Mouse (Mus musculus) ovary, postnatal 10 days (tissue): ENCODE data around the gene Uvrag.

ENCODE experiments used
- DNase-seq: peaks from one replicate; pipeline ENCODE4 v3.0.0; 2022; ENCODE audit warnings: low spot score

Uvrag gene

DNA sequence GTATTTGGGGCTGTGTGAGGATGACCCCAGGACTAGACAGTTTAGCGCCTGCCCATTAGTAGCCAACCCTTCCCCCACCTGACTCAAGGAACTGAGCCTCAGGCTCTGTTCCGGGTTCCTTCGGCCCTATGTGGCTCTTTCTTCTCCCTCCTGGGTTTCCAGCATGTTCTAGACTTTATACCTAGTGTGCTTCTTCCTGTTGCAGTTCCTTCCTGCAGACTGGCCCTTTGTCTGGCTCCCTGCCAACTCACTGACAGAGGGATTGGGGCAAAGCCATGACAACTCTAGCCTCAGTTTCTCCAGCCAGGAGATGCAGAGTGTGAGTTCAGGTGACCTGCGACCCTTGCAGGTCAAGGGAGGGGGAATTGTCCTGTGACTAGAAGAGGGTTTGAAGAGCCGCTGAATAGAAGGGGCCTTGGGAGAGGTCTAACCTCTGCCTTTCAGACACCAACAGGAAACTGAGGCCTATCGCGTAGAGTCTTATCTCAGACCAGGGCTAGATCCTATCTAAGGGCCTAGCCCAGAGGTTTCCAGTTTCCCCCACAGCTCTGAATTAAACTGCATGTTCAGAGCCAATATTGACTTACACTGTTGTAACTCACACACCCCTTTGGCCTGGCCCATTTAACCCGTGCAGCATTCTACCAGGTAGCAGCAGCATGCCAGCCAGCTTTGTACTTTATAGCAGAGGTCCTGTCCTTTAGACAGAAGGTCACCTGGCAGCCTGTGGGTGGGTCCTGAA, 291.9 kb downstream of the Uvrag start:
- DNase-seq, result no peak

DNA sequence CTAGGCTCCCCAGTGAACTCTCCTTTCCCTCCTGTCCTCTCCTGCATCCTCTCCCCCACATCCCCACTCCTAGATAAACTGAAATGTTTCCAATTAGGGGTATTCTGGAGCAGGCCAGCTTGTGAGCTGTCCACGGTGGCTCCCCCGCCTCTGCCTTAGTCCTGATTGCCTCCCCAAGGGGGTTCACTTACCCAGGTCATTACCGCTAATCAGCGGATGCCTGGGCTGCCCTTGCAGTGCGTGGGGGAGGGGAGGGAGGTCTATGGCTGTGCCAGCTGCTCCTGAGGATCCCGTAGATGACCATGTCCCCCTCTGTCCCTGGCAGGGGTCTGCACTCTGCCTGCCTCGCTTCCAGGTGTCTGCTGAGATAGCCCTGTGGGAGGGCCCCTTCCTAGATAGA, 297.3 kb downstream of the Uvrag start:
- no peak for DNase-seq

DNA sequence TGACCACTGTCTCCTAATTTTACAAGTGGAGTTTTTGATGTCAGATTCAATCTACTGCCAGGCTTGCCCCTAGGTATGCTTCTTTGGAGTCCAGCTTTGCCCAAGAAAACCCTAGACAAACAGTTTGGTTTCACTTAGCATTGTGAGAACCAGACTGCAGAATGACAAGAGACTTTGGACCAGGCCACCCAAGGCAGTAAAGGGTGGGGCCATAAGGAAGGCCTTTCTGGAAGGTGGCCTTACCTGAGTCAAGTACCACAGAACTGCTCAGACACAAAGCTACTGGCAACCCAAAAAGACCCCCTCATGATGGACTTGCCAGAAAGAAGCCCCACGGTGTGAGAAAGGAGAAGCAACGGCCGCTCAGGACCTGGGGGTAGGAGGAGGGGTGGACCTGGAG, 297.9 kb downstream of the Uvrag start:
- no peak for DNase-seq

DNA sequence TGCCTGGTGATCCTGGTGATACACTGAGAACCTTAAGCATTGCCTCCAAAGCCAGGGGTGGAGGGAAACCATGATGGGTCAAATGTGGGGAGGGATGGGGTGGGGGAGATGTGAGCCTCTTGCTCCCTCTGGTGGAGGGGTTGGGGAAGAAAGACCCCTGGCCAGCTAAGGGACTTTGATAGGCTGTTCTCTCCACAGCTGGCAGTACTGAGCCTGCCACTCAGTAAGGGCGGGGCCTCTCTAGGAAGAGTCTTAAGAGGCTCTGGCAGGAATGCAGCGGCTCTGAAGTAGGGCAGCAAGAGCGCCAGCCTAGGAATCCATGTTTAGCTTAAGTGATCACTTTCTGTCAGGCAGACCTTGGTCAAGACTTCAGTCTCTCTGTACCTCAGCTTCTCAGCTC, 299.1 kb downstream of the Uvrag start:
- no peak for DNase-seq

DNA sequence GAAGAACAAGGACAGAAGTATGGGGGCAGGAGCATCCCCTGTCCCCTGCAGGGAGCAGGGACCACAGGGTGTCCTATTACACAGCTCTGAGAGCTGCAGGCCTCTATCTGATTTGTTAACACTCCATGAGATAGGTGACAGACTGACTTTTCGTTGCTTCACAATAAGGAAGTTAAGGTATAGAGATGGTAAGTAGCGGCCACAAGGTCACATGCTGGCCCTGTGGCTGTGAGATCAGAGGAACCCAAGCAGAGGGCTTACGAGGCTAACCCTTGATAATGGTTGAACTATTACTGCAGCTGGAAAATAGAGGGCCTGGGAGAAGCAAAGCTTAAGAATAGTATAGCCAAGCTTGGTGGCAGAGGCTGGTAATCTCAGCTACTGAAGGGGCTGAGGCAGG, 300.2 kb downstream of the Uvrag start:
- no peak for DNase-seq

DNA sequence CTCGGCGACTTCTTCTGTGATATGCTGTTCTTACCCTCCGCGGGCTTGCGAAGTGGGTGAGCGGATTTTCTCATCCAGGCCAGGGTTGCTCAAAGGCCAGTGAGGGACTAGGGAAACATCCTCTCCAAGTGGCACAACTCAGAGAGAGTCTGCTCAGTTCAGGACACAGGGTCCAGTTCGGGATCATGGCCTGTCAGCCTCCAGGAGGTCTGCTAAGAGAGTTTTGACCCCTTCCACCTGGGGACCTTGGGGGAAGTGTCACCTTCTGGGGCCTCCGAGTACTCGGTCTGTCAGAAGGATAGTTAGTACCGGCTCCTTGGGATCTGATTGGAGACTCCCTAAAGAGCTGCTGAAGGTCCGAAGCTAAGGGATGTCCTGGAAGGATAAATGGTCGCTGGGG, 301.6 kb downstream of the Uvrag start:
- no peak for DNase-seq

DNA sequence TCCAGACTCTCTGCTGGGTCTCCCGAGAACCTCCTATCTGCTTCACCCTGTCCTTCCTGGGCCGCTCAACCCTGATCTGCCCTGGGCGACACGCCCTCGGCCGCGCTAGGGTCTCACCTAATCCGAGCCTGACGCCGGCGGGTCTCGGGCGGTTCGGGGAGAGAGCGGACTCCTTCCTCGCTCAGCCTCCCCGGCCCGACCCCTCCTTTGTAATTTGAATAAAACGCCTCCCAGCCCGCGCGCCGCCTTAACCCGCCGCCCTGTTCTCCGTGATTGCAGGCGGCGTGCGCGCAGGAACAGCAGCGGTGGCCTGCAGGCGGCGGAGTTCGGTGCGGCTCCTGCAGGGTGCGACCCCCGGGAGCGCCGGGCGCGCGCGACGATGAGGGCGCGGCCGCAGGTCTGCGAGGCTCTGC, 302.2 kb downstream of the Uvrag start:
- DNase-seq, result peak; percentile 47

DNA sequence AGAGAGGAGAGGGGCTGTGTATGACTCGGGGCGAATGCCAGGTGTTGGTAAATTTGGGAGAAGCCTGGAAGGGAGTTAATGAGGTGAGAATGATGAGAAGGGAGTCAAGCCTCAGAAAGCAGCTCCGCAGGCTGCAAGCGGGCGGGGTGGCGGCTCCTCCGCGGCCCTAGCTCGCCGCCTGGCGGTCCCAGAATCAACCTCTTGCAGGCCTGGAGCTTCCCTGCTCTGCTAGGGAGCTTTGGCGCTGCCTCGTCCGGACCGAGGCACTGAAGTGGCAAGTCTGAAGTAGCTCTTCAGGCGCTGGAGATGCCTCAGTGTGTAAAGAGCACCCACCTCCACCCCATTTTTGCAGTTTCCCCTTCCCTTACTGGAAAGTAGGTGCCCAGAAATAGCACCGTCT, 303.0 kb downstream of the Uvrag start:
- DNase-seq, result peak; percentile 61

DNA sequence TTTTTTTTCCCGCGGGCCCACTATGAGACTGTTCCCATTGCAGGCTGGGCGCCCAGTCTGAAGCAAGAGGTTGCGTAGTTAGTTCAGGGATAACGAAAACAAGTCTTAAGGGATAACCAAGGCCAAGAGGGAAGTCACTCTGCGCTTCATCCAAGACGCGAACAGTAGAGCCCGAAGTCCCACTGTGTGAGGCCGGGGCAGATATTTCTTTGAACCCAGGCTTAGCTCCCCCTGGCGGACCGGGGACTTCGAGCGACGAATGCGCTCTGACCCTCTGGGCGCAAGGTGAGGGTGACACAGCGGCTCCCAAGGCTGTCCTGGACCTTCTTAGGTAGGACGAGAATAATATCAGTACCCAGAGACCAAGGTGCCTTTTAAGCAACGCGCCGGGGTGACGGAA, 304.3 kb downstream of the Uvrag start:
- no peak for DNase-seq

DNA sequence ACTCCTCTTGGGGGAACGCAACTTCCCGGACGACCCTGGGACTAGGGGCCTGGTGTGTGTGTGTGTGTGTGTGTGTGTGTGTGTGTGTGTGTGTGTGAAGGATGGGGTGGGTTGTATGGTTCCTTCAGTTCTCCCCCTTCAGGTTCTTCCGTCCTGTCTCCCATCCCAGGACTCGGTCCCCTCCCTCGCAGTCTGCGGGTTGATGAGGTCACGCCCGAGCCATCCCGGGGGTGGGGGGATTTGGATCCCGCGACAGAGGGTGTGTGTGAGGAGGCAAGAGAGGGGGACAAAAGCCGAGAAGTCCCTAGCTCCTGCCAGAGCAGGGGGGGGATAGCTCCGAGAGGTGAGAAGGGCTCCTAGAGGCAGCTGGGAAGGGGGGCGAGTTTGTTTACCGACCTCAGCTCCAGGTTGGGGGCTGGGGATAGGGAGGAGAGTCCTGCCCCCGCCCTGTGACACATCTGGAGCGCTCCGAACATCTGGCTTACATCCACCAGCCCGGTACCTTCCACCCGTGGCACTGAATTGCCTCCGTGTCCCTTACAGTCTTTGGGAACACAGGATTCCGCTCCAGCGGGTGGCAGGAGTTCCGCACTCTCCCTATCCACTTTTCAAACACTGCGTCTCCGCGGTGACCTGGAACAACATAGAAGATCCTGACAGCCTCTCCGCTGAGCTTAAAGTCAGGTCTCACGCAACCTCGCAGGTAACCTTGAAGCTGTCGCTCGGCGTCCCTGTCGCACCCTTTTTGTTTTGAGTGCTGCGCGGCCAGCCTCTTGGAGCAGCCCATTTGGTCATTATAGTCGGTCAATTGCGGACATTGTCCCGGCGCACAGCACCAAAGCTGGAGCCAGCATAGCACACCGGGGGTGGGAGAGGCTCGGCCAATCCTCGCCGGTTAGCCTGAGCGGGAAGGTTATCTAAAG, 305.2 kb downstream of the Uvrag start:
- DNase-seq, result no peak
